Mouse (Mus musculus) midbrain, postnatal 0 days (tissue): ENCODE results near the gene Wdr59. TPM values are rescaled to one million over a fixed set of nuclear protein-coding genes. Genes with fewer than 3 reads are reported as not detected.

Source experiments
- ATAC-seq: fragments of 200-750 bp; cut with Nextera tagmentation; 2 replicates; pipeline ENCODE4 v1.8.0; 2017; ENCODE audit warnings: moderate number of reproducible peaks, mild to moderate bottlenecking, moderate TSS enrichment, moderate library complexity; ENCODE audit not compliant: low FRiP score
- DNase-seq: peaks from one replicate; pipeline ENCODE4 v3.0.0-alpha.2; 2015; ENCODE audit warnings: low spot score
- H3K27ac ChIP-seq: fragments of 300-500 bp; sonication (generic); 2 replicates; pipeline ENCODE4 v1.5.1; 2014; ENCODE audit warnings: low read depth, mild to moderate bottlenecking, low read length, mixed read lengths
- H3K27me3 ChIP-seq: fragments of 300-500 bp; sonication (generic); 2 replicates; pipeline ENCODE4 v1.6.1; 2014; ENCODE audit warnings: low read length, control low read depth, mixed read lengths; ENCODE audit not compliant: insufficient read depth
- H3K36me3 ChIP-seq: fragments of 300-500 bp; sonication (generic); 2 replicates; pipeline ENCODE4 v1.6.1; 2014; ENCODE audit warnings: low read length, control low read depth, mixed read lengths; ENCODE audit not compliant: insufficient read depth
- H3K4me1 ChIP-seq: fragments of 300-500 bp; sonication (generic); 2 replicates; pipeline ENCODE4 v1.6.1; 2014; ENCODE audit warnings: mild to moderate bottlenecking, control low read depth, antibody characterized with exemption, low read length, mixed read lengths; ENCODE audit not compliant: insufficient read depth
- H3K4me2 ChIP-seq: fragments of 300-500 bp; sonication (generic); 2 replicates; pipeline ENCODE4 v1.6.1; 2014; ENCODE audit warnings: low read depth, mild to moderate bottlenecking, low read length, mixed read lengths; ENCODE audit not compliant: poor library complexity, severe bottlenecking
- H3K4me3 ChIP-seq: fragments of 300-500 bp; sonication (generic); 2 replicates; pipeline ENCODE4 v1.5.1; 2014; ENCODE audit warnings: low read depth, mild to moderate bottlenecking, low read length, moderate library complexity
- H3K9ac ChIP-seq: fragments of 300-500 bp; sonication (generic); replicated peaks from 2 replicates; pipeline ENCODE4 v1.6.1; 2014; ENCODE audit warnings: mild to moderate bottlenecking, low read length, moderate library complexity, mixed read lengths; ENCODE audit not compliant: poor library complexity, severe bottlenecking
- H3K9me3 ChIP-seq: fragments of 300-500 bp; sonication (generic); 2 replicates; pipeline ENCODE4 v1.6.1; 2016; ENCODE audit warnings: low read length, control low read depth
- CTCF ChIP-seq: IDR thresholded peaks from 2 replicates; pipeline ENCODE4 v1.5.1; 2016; ENCODE audit warnings: antibody characterized with exemption, mild to moderate bottlenecking
- WGBS: fragments of 180-500 bp; shearing (Covaris S2); extraction: QIAGEN DNeasy Blood & Tissue Kit; methylation state at CpG from one replicate; pipeline ENCODE4 v1.1.7; 2014; 5-methylcytosine and 5-hydroxymethylcytosine counted together
- polyA plus RNA-seq: library from polyadenylated mRNA; unstranded; fragments of >200 nt; fragmentation: Nextera tagmentation; extraction: Ambion mirVana; gene quantifications from 2 replicates; pipeline ENCODE4 v1.2.1, GENCODE M21; 2015
- total RNA-seq: library from RNA; depleted of rRNA; stranded (reverse); fragments of >200 nt; gene quantifications from 2 replicates; pipeline ENCODE4 v1.2.3, GENCODE M21; 2014

The Wdr59 gene
- total and polyA plus RNA-seq, 2 experiments from 2014 or later: 6.6 to 11.6 TPM

DNA sequence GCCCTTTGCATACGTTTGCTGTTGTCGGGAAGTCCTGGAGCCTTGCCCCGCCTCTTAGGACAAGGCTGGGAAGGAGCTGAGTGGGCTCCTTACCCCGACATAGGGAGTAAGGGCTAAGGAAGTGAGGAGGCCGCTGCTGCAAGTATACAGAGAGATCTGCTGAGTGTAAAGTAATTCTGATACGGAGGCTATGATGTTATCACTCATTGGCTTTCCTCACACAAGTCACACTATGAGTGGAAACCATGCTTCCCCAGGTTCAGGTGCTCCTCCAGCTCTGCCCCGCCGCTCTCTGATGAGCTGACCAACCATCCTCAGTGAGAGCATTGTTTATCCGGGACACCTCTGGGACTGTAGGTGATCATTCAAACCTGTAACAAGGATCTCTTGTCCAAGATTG lies 44.4 kb upstream of the Wdr59 start:
- H3K27ac ChIP-seq: no peak overlapping the region
- no peak overlapping the region for H3K9ac ChIP-seq
- no peak overlapping the region for H3K4me3 ChIP-seq
- H3K36me3 ChIP-seq: no peaks in the 10 kb centered on the region
- no peak for TF ChIP-seq CTCF
- no peak for DNase-seq
- WGBS: 63% methylated on average over 9 of the region's 9 CpGs
- H3K27me3 ChIP-seq: no peaks in the 10 kb centered on the region
- H3K4me2 ChIP-seq: no peak overlapping the region
- ATAC-seq: no peak
- H3K9me3 ChIP-seq: no peaks in the 10 kb centered on the region
- H3K4me1 ChIP-seq: peaks cover 15% of the 10 kb centered on the region; the same call in 1 of the 2 replicates

DNA sequence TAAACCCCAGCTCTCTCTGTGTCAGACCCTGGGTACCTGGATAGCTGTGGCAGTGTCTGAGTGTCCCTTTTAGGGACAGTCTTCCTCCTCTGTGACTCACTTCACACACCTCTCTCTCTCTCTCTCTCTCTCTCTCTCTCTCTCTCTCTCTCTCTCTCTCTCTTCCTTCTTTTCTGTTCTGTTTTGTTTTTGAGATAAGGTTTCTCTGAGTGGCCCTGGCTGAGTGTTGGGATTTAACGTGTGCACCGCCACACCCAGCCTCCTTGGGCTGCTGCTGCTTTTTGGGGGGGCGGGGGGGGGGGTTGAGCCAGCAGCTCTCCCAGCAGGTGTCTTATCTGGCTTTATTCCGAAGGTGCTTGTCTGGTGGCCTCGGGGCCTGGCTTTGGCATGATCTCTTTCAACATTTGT lies 43.9 kb upstream of the Wdr59 start:
- H3K4me2 ChIP-seq: no peak overlapping the region
- no peak overlapping the region for H3K9ac ChIP-seq
- no peak for DNase-seq
- H3K4me3 ChIP-seq: no peak overlapping the region
- TF ChIP-seq CTCF: no peak
- no peaks in the 10 kb centered on the region for H3K36me3 ChIP-seq
- H3K9me3 ChIP-seq: no peaks in the 10 kb centered on the region
- peaks cover 15% of the 10 kb centered on the region; the same call in 1 of the 2 replicates for H3K4me1 ChIP-seq
- no peaks in the 10 kb centered on the region for H3K27me3 ChIP-seq
- no peak overlapping the region for H3K27ac ChIP-seq
- no peak for ATAC-seq
- 36% methylated on average over 5 of the region's 5 CpGs for WGBS

DNA sequence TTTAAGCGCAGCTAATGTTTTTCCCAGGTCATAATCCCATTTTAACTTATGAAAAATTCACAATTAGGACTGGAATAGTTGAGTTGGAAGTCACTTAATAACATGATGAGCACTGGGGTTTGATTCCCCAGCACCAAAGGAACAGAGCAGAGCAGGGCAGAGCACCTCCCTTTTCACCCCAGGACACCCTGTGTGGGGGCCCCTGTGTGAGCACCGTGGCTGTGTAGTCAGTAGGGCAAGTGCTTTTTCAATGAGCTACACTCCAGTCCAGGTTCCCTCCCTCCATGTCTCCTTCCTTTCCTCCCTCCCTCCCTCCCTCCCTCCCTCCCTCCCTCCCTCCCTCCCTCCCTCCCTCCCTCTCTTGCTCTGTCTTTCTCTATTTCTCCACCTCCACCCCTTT lies 42.2 kb upstream of the Wdr59 start:
- Histone ChIP-seq H3K27ac (no peak overlapping the region), H3K9me3 (no peaks in the 10 kb centered on the region), H3K9ac (no peak overlapping the region), H3K4me3 (no peak overlapping the region), H3K4me2 (no peak overlapping the region), H3K27me3 (no peaks in the 10 kb centered on the region), H3K36me3 (no peaks in the 10 kb centered on the region), H3K4me1 (peaks cover 15% of the 10 kb centered on the region; the same call in 1 of the 2 replicates)
- ATAC-seq (no peak), DNase-seq (no peak)
- 83% methylated on average over 2 of the region's 2 CpGs for WGBS
- no peak for TF ChIP-seq CTCF

DNA sequence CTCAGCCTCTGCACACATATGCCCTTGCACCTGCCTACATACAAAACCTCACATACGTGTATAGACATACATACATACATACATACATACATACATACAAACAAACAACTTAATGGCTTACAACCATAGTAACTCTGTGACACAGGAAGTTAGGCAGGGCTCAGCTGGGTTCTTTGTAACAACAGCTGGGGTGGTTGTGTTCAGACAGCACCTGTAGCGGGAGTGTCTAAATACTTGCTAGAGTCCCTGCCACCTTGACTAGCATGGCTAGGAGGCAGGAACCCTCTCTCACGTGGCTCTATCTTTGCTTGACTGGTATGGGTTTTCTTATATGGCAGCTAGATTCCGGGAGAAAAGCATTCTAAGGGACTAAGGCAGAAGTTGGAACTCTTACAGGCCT lies 41.8 kb upstream of the Wdr59 start:
- DNase-seq (no peak), ATAC-seq (no peak)
- 92% methylated on average over 4 of the region's 4 CpGs for WGBS

DNA sequence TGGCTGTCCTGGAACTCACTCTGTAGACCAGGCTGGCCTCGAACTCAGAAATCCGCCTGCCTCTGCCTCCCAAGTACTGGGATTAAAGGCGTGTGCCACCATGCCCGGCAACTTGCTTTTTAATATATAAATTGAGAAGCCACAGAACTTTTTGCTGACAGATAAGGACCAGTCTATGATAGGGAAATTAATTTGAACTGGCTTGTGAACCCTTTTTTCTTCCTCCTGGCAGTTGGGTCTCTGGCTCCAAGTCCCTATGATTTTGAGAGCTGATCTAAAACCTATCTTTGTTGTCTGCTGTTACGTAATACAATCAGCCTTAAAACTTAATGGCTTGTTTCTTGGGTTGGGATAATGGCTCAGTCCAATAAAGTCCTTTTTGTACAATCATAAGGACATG lies 41.2 kb upstream of the Wdr59 start:
- no peak overlapping the region for H3K4me2 ChIP-seq
- H3K9ac ChIP-seq: no peak overlapping the region
- H3K4me1 ChIP-seq: peaks cover 12% of the 10 kb centered on the region; the same call in 1 of the 2 replicates
- no peaks in the 10 kb centered on the region for H3K27me3 ChIP-seq
- no peak for TF ChIP-seq CTCF
- DNase-seq (no peak), ATAC-seq (no peak)
- H3K9me3 ChIP-seq: no peaks in the 10 kb centered on the region
- 95% methylated on average over 5 of the region's 5 CpGs for WGBS
- no peaks in the 10 kb centered on the region for H3K36me3 ChIP-seq
- H3K4me3 ChIP-seq: no peak overlapping the region
- no peak overlapping the region for H3K27ac ChIP-seq

More for the DNA sequence above, 41.8 kb upstream of the Wdr59 start:
- Histone ChIP-seq H3K36me3 (no peaks in the 10 kb centered on the region), H3K4me1 (peaks cover 15% of the 10 kb centered on the region; the same call in 1 of the 2 replicates), H3K4me3 (no peak overlapping the region), H3K4me2 (no peak overlapping the region), H3K9me3 (no peaks in the 10 kb centered on the region), H3K27me3 (no peaks in the 10 kb centered on the region), H3K9ac (no peak overlapping the region), H3K27ac (no peak overlapping the region)
- TF ChIP-seq CTCF: no peak

DNA sequence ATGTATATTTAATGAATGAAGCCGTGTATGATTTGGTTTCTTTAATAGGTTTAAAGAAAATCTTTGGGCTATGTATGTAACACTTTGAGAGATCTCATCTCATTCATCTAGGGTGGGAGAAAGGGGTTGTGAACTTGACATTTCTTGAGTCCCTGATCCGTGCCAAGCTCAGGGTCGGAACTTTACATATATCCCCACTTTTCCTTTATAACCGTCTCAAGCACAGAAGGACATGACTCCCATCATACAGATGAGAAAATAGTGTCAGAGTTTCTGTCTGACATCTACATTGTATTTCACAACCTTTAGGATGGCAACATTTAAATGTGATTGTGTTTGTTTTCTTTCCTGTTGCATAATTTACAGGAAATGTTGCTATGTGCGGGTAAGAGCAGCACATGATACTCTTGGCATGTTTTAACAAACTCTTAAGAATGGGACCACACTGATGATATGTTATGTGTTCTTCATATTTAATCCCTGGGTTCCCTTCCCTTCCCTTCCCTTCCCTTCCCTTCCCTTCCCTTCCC lies 40.4 kb upstream of the Wdr59 start:
- Histone ChIP-seq H3K4me3 (no peak overlapping the region), H3K36me3 (no peaks in the 10 kb centered on the region), H3K27me3 (no peaks in the 10 kb centered on the region), H3K9ac (no peak overlapping the region), H3K9me3 (no peaks in the 10 kb centered on the region), H3K27ac (no peak overlapping the region), H3K4me2 (no peak overlapping the region), H3K4me1 (peaks cover 5% of the 10 kb centered on the region; the same call in 1 of the 2 replicates)
- ATAC-seq: no peak
- DNase-seq: no peak
- TF ChIP-seq CTCF: no peak
- 90% methylated on average over 5 of the region's 5 CpGs for WGBS
